Mouse (Mus musculus): ENCODE results near the gene Kcnj16.

DNA sequence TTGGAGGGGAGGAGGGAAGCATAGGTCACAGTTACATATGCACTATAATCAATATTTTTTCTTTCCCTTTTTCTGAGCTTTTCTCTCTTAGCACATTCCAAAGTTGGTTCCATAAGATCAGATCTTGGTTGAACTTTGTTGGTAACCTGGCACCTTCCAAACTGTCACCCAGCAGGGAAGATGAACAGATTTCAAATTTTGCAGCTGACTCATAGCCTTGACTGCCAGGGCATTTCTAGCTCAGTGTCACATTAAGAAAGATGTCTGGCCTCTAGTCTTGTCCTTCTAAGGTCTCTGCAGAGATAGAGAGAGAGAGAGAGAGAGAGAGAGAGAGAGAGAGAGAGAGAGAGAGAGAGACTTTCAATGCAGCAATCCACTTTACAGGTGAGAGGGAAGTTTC is 106.3 kb downstream of the Kcnj16 start:
- TF ChIP-seq CTCF (IDR thresholded peaks at IDR 0.05) = no peak
- no peak for TF ChIP-seq EP300 (IDR thresholded peaks at IDR 0.05)

All from lung, postnatal 0 days (tissue).